ENCODE assay signal across 8 mouse cellular contexts in genomic region chr16:5255779-5256496, GRCm38 (mm10). TPM values are rescaled to one million over a fixed set of nuclear protein-coding genes. Genes with fewer than 3 reads are reported as not detected.
DNase-seq lines count a peak whose midpoint lies in the region; ATAC-seq and TF ChIP-seq lines count a peak whose summit lies in the region.

Gene Eef2kmt, minus strand, starts transcription at chr16:5255983.

- H3K9ac ChIP-seq in embryonic facial prominence, embryonic 13.5 days: peak within 1 kb of the TSS; percentile 80
- H3K9ac ChIP-seq in limb, embryonic 12.5 days (replicated peaks): peak within 1 kb of the TSS; percentile 68
- peak within 1 kb of the TSS; percentile 44 for H3K9ac ChIP-seq in midbrain, embryonic 15.5 days

- WGBS in embryonic facial prominence, embryonic 13.5 days: 1% methylated on average over 57 of the region's 57 CpGs
- WGBS in kidney, adult 2 months: 2% methylated on average over 57 of the region's 57 CpGs
- 1% methylated on average over 57 of the region's 57 CpGs for WGBS in limb, embryonic 12.5 days
- WGBS in midbrain, embryonic 15.5 days: 2% methylated on average over 57 of the region's 57 CpGs
- 1% methylated on average over 56 of the region's 57 CpGs for WGBS in spleen, adult 2 months

- peaks cover 11% of the 10 kb centered on the region for H3K4me1 ChIP-seq in embryonic facial prominence, embryonic 13.5 days
- H3K4me1 ChIP-seq in kidney, adult 2 months (ENCODE audit: control insufficient read depth, insufficient read depth, low read length): no peaks in the 10 kb centered on the region; the same call in 1 of the 2 replicates
- peaks cover 16% of the 10 kb centered on the region; the same call in 1 of the 2 replicates for H3K4me1 ChIP-seq in limb, embryonic 12.5 days (replicated peaks)
- peaks cover 20% of the 10 kb centered on the region for H3K4me1 ChIP-seq in midbrain, embryonic 15.5 days
- peaks cover 2% of the 10 kb centered on the region; the same call in 1 of the 2 replicates for H3K4me1 ChIP-seq in spleen, adult 2 months (ENCODE audit: control insufficient read depth, insufficient read depth, insufficient read length)

- peak; percentile 99 for DNase-seq in 3134 (ENCODE audit: extremely low read depth, insufficient read length, low spot score)
- DNase-seq in adrenal gland, postnatal 36 days: peak; percentile 100
- peak; percentile 99 for DNase-seq in heart, adult 18-20 months
- DNase-seq in kidney, adult 2 months: peak; percentile 100
- peak; percentile 95 to 99 for DNase-seq in spleen, adult 2 months (ENCODE audit: low read depth in 1 of 2, low spot score in 2 of 2)

- H3K36me3 ChIP-seq in embryonic facial prominence, embryonic 13.5 days: peaks cover 9% of the 10 kb centered on the region; the same call in 1 of the 2 replicates
- no peaks in the 10 kb centered on the region for H3K36me3 ChIP-seq in kidney, adult 2 months (ENCODE audit: control insufficient read depth, insufficient read depth, low read length)
- H3K36me3 ChIP-seq in limb, embryonic 12.5 days: peaks cover 4% of the 10 kb centered on the region; the same call in 1 of the 2 replicates
- H3K36me3 ChIP-seq in midbrain, embryonic 15.5 days (replicated peaks): no peaks in the 10 kb centered on the region
- H3K36me3 ChIP-seq in spleen, adult 2 months (ENCODE audit: control insufficient read depth, insufficient read depth, low read length): no peaks in the 10 kb centered on the region

- H3K27me3 ChIP-seq in embryonic facial prominence, embryonic 13.5 days: no peaks in the 10 kb centered on the region
- H3K27me3 ChIP-seq in kidney, adult 2 months (replicated peaks; ENCODE audit: control insufficient read depth, insufficient read depth, low read length): no peaks in the 10 kb centered on the region
- no peaks in the 10 kb centered on the region for H3K27me3 ChIP-seq in limb, embryonic 12.5 days
- H3K27me3 ChIP-seq in midbrain, embryonic 15.5 days (replicated peaks): no peaks in the 10 kb centered on the region
- no peaks in the 10 kb centered on the region for H3K27me3 ChIP-seq in spleen, adult 2 months (ENCODE audit: control insufficient read depth, insufficient read depth, low read length)

- peak; percentile 56 for TF ChIP-seq CTCF in kidney, adult 2 months (conservative IDR thresholded peaks at IDR 0.05; ENCODE audit: insufficient read depth, insufficient read length, low read depth, low read length)
- TF ChIP-seq CTCF in spleen, adult 2 months (IDR thresholded peaks at IDR 0.05; ENCODE audit: extremely low read depth, insufficient read depth, insufficient read length, insufficient replicate concordance): peak; percentile 66

- ATAC-seq in embryonic facial prominence, embryonic 13.5 days (ENCODE audit: insufficient number of reproducible peaks, insufficient read depth, low FRiP score, low TSS enrichment, low read depth): peak; percentile 97
- ATAC-seq in limb, embryonic 12.5 days (ENCODE audit: insufficient number of reproducible peaks, insufficient read depth, low FRiP score, low TSS enrichment, low read depth): peak; percentile 97
- peak; percentile 96 for ATAC-seq in midbrain, embryonic 15.5 days (replicated peaks)

- TF ChIP-seq POLR2A in kidney, adult 2 months (IDR thresholded peaks at IDR 0.05; ENCODE audit: low read depth, low read length): no peak
- TF ChIP-seq POLR2A in spleen, adult 2 months (IDR thresholded peaks at IDR 0.05; ENCODE audit: low read depth, low read length): peak; percentile 30

- peak within 1 kb of the TSS; percentile 81 for H3K27ac ChIP-seq in embryonic facial prominence, embryonic 13.5 days
- H3K27ac ChIP-seq in kidney, adult 2 months (ENCODE audit: insufficient read depth, low read depth, low read length): peak within 1 kb of the TSS; percentile 45; the same call in 1 of the 2 replicates
- peak within 1 kb of the TSS; percentile 83 for H3K27ac ChIP-seq in limb, embryonic 12.5 days
- H3K27ac ChIP-seq in midbrain, embryonic 15.5 days: peak within 1 kb of the TSS; percentile 46
- peak within 1 kb of the TSS; percentile 42 for H3K27ac ChIP-seq in spleen, adult 2 months (ENCODE audit: insufficient read depth, low read length)

- H3K9me3 ChIP-seq in embryonic facial prominence, embryonic 13.5 days: no peaks in the 10 kb centered on the region
- no peaks in the 10 kb centered on the region for H3K9me3 ChIP-seq in limb, embryonic 12.5 days
- H3K9me3 ChIP-seq in midbrain, embryonic 15.5 days: no peaks in the 10 kb centered on the region

- H3K4me2 ChIP-seq in embryonic facial prominence, embryonic 13.5 days: peak within 1 kb of the TSS; percentile 83
- peak within 1 kb of the TSS; percentile 77 for H3K4me2 ChIP-seq in limb, embryonic 12.5 days
- H3K4me2 ChIP-seq in midbrain, embryonic 15.5 days: peak within 1 kb of the TSS; percentile 84

- H3K4me3 ChIP-seq in embryonic facial prominence, embryonic 13.5 days: peak within 1 kb of the TSS; percentile 65
- H3K4me3 ChIP-seq in kidney, adult 2 months (ENCODE audit: insufficient read depth, low read depth, low read length): peak within 1 kb of the TSS; percentile 67
- peak within 1 kb of the TSS; percentile 63 for H3K4me3 ChIP-seq in limb, embryonic 12.5 days (replicated peaks)
- peak within 1 kb of the TSS; percentile 54 for H3K4me3 ChIP-seq in midbrain, embryonic 15.5 days
- peak within 1 kb of the TSS; percentile 67 for H3K4me3 ChIP-seq in spleen, adult 2 months (ENCODE audit: extremely low read depth, insufficient read depth, insufficient read length)

RNA-seq across cellular contexts. Expression of gene Eef2kmt, which starts in this region (rescaled TPM):
- 10 to 100 TPM; 23.3 to 33.5 TPM for total RNA-seq in adrenal gland, postnatal 36 days (2021)
- 17.0 and 20.3 TPM in 2 replicates for polyA plus RNA-seq in embryonic facial prominence, embryonic 13.5 days (2015; fragmentation: Nextera tagmentation; extraction: Ambion mirVana)
- total RNA-seq in heart, adult 18-20 months (2021): 1 to 10 TPM; 8.7 to 9.8 TPM
- polyA plus RNA-seq in kidney, adult 2 months (2012; rRNA removed): 59.1 and 68.1 TPM in 2 replicates
- 14.3 and 16.8 TPM in 2 replicates for polyA plus RNA-seq in limb, embryonic 12.5 days (2016; fragmentation: Nextera tagmentation; extraction: Ambion mirVana)
- 6.9 and 7.7 TPM in 2 replicates for polyA plus RNA-seq in midbrain, embryonic 15.5 days (2015; fragmentation: Nextera tagmentation; extraction: Ambion mirVana)
- polyA plus RNA-seq in spleen, adult 2 months (2012; rRNA removed): 35.4 and 46.6 TPM in 2 replicates

Comparison
In these comparisons a context has a peak if more than half of its experiments do, and no peak if none do; other contexts are left out.
1. Peak in every context shown above with its lines: DNase-seq, ATAC-seq, H3K4me3 ChIP-seq and H3K27ac ChIP-seq.